Mouse (Mus musculus) cortical plate, adult 2 months (tissue): Measurements from ENCODE around the gene Tmed1.

ENCODE experiments used
- CTCF ChIP-seq: fragments of 200-500 bp; IDR thresholded peaks from 2 replicates; pipeline ENCODE4 v1.5.1; 2011; ENCODE audit warnings: mild to moderate bottlenecking, control low read depth, low read length; ENCODE audit not compliant: insufficient read depth; ENCODE audit errors: extremely low read depth
- POLR2A ChIP-seq: fragments of 200-500 bp; IDR thresholded peaks from 2 replicates; pipeline ENCODE4 v1.6.1; 2011; ENCODE audit warnings: mild to moderate bottlenecking, low read length, control low read depth; ENCODE audit not compliant: insufficient read depth; ENCODE audit errors: extremely low read depth

DNA sequence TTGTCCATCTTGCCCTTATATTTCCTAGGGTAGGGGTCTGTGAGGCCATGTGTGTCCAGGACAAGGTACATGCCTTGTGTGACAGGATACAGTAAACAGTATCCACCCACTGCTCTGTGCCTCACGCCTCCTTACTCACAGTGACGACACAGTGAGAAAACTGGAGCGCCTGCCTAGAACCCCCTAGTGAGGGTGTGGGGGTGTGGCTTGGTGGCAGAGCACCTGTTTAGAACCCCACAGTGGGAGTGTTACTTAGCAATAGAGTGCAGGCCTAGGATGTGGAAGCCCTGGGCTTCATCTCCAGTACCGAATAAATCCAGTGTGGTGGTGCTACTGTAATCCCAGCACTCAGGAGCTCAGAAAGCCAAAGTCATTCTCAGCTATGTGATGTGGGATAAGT is 37.1 kb downstream of the Tmed1 start:
- TF ChIP-seq CTCF (no peak), POLR2A (no peak)
